Mouse (Mus musculus) heart, embryonic 16.5 days (tissue): ENCODE measurements around the gene Bod1. TPM values are rescaled to one million over a fixed set of nuclear protein-coding genes. Genes with fewer than 3 reads are reported as not detected.
A peak's percentile ranks its signal among the peaks of the same experiment; 100 is the strongest.

Experiments used
- ATAC-seq: fragments of 200-750 bp; cut with Nextera tagmentation; replicated peaks from 2 replicates; pipeline ENCODE4 v1.8.0; 2017; ENCODE audit warnings: moderate number of reproducible peaks; ENCODE audit not compliant: insufficient read depth, low FRiP score; ENCODE audit errors: extremely low read depth
- H3K27ac ChIP-seq: fragments of 300-500 bp; sonication (generic); 2 replicates; pipeline ENCODE4 v1.5.1; 2014; ENCODE audit warnings: mild to moderate bottlenecking, low read length, control low read depth, moderate library complexity
- H3K27me3 ChIP-seq: fragments of 300-500 bp; sonication (generic); 2 replicates; pipeline ENCODE4 v1.6.1; 2014; ENCODE audit warnings: low read length, mixed read lengths; ENCODE audit not compliant: control insufficient read depth, insufficient read depth
- H3K36me3 ChIP-seq: fragments of 300-500 bp; sonication (generic); 2 replicates; pipeline ENCODE4 v1.6.1; 2014; ENCODE audit not compliant: control insufficient read depth, insufficient read depth
- H3K4me1 ChIP-seq: fragments of 300-500 bp; sonication (generic); 2 replicates; pipeline ENCODE4 v1.6.1; 2014; ENCODE audit warnings: low read length, mixed read lengths; ENCODE audit not compliant: control insufficient read depth, insufficient read depth
- H3K4me2 ChIP-seq: fragments of 300-500 bp; sonication (generic); 2 replicates; pipeline ENCODE4 v1.6.1; 2014; ENCODE audit warnings: low read depth, mild to moderate bottlenecking, control low read depth, low read length
- H3K4me3 ChIP-seq: fragments of 300-500 bp; sonication (generic); 2 replicates; pipeline ENCODE4 v1.5.1; 2014; ENCODE audit warnings: mild to moderate bottlenecking, control low read depth, low read length
- H3K9ac ChIP-seq: fragments of 300-500 bp; sonication (generic); 2 replicates; pipeline ENCODE4 v1.6.1; 2014; ENCODE audit warnings: low read length, control low read depth
- H3K9me3 ChIP-seq: fragments of 300-500 bp; sonication (generic); replicated peaks from 2 replicates; pipeline ENCODE4 v1.6.1; 2016; ENCODE audit warnings: low read length; ENCODE audit not compliant: control insufficient read depth
- WGBS: fragments of 180-500 bp; shearing (Covaris S2); extraction: QIAGEN DNeasy Blood & Tissue Kit; methylation state at CpG from one replicate; pipeline ENCODE4 v1.1.7; 2014; 5-methylcytosine and 5-hydroxymethylcytosine counted together
- polyA plus RNA-seq: library from polyadenylated mRNA; unstranded; fragments of >200 nt; fragmentation: Nextera tagmentation; extraction: Ambion mirVana; gene quantifications from 2 replicates; pipeline ENCODE4 v1.2.1, GENCODE M21; 2015

The Bod1 gene
- polyA plus RNA-seq, 1 experiment from 2014 or later, result 62.8 TPM

DNA sequence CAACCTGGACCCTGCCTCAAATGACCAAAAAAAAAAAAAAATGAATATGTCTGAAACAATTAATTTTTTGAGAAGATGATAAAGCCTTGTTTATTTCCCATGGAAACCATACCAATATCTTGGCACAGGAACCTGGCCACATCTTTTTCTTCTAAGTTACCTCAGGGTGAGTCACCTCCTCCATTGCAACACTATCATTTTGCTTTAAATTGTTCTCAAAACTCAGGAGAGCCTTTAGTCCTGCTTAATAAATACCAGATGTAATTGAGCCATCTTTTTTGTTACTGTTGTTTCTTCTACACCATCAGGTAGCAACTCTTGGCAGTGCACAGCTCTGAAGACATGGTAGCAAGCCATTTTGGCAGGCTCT, 13.9 kb downstream of the Bod1 start:
- H3K4me1 ChIP-seq, result peaks cover 2% of the 10 kb centered on the region
- H3K4me2 ChIP-seq, result no peak overlapping the region
- H3K9me3 ChIP-seq, result peaks cover under 1% of the 10 kb centered on the region
- no peak for ATAC-seq
- no peak overlapping the region for H3K4me3 ChIP-seq
- no peaks in the 10 kb centered on the region for H3K36me3 ChIP-seq
- H3K9ac ChIP-seq, result no peak overlapping the region
- H3K27ac ChIP-seq, result no peak overlapping the region
- no peaks in the 10 kb centered on the region for H3K27me3 ChIP-seq

DNA sequence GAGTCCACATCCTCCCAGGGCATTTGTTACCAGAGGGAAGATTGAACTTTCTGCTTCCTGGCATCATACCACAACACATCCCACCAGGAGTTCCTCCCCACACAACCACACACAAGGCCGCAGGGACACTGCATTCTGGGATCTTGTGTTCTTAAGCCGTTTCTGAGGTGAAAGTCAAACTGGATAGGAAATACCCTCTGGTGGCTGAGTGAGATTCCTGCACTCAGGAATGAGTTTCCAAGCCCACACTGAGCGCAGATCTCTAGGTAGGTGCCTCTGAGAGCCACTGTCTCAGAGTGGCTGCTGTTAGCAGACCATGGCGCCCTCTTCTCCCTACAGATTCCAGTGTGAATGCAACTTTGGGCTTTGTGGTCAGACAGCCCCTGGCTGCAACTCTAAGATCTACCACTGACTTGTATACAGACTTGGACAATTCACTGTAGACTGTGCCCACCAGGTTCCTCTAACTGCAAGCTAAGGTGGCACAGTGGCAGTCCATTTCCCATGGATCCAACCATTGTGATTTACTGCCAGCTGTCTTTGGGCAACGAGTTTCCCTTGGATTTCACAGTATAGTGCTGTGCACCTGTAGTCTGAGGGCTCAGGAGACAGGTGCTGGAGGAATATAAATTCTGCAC, 14.4 kb downstream of the Bod1 start:
- 72% methylated on average over 5 of the region's 5 CpGs for WGBS
- Histone ChIP-seq H3K4me2 (no peak overlapping the region), H3K4me1 (no peaks in the 10 kb centered on the region), H3K4me3 (no peak overlapping the region), H3K36me3 (no peaks in the 10 kb centered on the region), H3K9me3 (peaks cover 6% of the 10 kb centered on the region), H3K9ac (no peak overlapping the region), H3K27ac (no peak overlapping the region), H3K27me3 (no peaks in the 10 kb centered on the region)
- no peak for ATAC-seq

DNA sequence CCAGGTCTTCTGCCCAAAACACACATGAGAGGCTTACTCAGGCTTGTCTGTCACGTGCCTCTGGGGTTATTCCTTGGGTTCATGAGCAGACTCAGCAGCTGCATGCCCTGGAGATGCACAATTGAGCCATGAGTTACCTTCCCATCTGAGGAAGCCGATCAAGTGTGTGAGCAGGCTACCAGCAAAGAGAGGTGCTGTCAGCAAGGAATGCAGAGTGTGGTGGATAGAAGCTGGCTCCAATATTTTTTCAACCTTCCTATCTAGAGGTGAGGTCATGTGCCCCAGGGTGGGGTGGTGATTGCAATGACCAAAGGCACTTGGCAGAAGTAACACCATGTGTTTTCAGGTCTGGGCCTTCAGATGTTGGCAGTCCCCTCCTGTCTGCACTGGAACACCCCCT, 22.2 kb downstream of the Bod1 start:
- Histone ChIP-seq H3K9me3 (peaks cover 7% of the 10 kb centered on the region), H3K9ac (no peak overlapping the region), H3K4me3 (no peak overlapping the region), H3K27me3 (no peaks in the 10 kb centered on the region), H3K4me1 (no peaks in the 10 kb centered on the region), H3K4me2 (no peak overlapping the region), H3K27ac (no peak overlapping the region), H3K36me3 (no peaks in the 10 kb centered on the region)
- ATAC-seq, result no peak
- WGBS, result 30% methylated on average over 2 of the region's 2 CpGs

DNA sequence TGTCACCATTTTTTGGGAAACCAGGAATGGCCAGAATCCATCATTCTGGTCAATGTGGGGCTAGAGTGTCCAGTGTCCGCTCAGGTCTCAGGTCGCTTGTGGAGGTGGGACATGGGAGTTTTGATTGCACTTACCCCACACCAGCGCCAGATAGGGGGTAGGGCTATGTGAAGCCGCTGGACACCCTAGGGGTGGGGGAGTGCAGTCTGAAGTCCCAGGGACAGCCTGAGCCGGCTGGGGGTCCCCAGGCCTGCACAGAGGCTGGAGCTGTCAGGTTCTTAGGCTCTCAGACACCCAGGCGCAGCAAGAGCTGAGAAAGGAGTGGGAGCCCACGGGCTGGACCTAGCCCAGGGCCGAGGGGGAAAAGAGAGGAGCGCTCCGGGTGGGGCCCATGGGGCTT, 24.4 kb downstream of the Bod1 start:
- ATAC-seq, result no peak

DNA sequence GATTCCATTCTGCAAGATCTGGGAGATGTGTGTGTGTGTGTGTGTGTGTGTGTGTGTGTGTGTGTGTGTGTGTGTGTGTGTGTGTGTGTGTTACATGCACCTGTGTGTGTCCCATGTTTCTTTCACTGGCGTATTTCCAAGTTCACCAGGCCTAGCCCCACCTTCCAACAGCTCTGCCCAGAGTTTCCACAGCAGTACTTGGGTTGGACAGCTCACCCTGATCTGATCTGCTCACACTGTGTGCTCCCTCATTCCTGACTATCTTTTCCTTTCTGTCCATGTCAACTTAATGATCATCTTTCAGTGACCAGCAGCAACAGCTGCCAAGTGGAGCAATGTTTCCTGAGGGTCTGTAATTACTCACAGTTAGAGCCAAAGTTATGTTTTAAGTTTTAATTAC, 25.1 kb downstream of the Bod1 start:
- ATAC-seq, result no peak
- Histone ChIP-seq H3K9me3 (no peaks in the 10 kb centered on the region), H3K36me3 (no peaks in the 10 kb centered on the region), H3K4me3 (no peak overlapping the region), H3K4me1 (no peaks in the 10 kb centered on the region), H3K27ac (no peak overlapping the region), H3K9ac (no peak overlapping the region), H3K4me2 (no peak overlapping the region), H3K27me3 (no peaks in the 10 kb centered on the region)
- WGBS, result 77% methylated on average over 1 of the region's 1 CpGs

More for the DNA sequence above, 24.4 kb downstream of the Bod1 start:
- Histone ChIP-seq H3K4me2 (no peak overlapping the region), H3K27me3 (no peaks in the 10 kb centered on the region), H3K9me3 (peaks cover under 1% of the 10 kb centered on the region; the same call in 1 of the 2 replicates), H3K4me3 (no peak overlapping the region), H3K36me3 (no peaks in the 10 kb centered on the region), H3K4me1 (no peaks in the 10 kb centered on the region), H3K27ac (no peak overlapping the region), H3K9ac (no peak overlapping the region)
- WGBS, result 84% methylated on average over 10 of the region's 10 CpGs

DNA sequence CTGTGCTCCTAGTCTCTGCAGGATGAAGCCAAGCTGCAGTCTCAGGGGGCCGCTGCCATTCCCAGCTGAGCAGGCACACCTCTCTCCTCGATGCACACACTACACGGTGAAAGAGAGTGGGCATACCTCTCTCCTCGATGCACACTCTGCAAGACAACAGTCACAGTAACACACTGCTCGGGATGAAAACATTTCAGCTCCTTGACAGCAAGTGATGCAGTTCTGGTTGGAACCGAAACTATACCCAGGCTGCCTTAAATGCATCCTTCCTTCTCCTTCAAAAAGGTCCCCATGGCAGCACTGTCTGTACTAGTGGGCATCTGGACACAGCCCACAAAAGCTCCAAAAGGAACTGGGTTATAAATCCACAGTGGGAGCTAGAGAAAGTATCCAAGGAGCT, 28.6 kb downstream of the Bod1 start:
- Histone ChIP-seq H3K4me1 (no peaks in the 10 kb centered on the region), H3K27ac (no peak overlapping the region), H3K9ac (no peak overlapping the region), H3K4me3 (no peak overlapping the region), H3K27me3 (no peaks in the 10 kb centered on the region), H3K4me2 (no peak overlapping the region), H3K36me3 (no peaks in the 10 kb centered on the region), H3K9me3 (no peaks in the 10 kb centered on the region)
- no peak for ATAC-seq
- WGBS, result 70% methylated on average over 6 of the region's 6 CpGs

DNA sequence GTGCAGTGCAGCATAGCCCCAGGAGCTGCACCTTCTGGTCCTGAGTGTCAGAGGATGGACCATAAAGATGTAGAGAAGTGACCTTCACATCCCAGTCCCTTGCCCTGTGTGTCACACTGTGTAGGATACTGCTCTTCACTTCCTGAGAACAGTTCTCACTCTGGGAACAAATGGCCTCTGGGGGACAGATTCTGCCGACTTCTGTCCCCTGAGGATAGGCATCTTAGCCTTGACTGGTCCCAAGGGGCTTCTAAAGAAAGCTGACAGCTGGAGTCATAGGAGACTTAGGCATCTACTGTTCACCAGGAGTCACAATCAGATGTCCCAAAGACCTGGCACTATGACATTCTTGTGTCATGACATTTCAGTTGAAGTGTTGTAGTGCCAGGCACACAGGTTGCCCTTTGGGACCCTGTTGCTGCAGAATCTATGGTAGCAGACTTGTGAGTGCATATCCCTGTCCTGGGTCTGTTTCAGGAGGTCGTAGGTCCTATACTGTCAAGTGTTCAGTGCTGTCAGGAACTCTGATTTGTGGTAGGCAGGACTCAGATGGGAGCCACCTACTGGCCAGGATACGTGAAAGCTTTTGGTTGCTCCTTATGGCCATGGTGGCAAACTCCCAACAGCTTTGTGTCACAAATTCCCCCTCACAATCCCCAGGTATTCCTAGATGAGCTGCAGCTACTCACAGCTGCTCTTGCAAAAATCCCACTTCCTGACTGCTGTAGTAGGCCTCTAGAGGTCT, 30.4 kb downstream of the Bod1 start:
- WGBS, result 36% methylated on average over 3 of the region's 3 CpGs

DNA sequence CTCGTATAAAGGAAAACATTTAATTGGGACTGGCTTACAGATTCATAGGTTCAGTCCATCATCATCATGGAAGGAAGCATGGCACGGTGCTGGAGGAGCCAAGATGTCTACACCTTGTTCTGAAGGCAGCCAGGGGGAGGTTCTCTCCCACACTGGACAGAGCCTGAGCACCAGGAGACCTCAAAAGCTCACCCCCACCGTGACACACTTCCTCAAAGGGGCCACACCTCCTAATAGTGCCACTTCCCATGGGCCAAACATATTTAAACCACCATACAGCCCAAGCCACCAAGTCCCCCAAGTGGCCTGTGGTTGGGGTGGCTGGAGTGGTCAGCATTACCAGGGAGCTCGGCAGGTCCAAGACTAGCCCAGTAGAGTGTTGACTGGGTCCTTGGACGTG, 31.5 kb downstream of the Bod1 start:
- no peaks in the 10 kb centered on the region for H3K36me3 ChIP-seq
- no peaks in the 10 kb centered on the region for H3K27me3 ChIP-seq
- WGBS, result 61% methylated on average over 5 of the region's 5 CpGs
- no peak overlapping the region for H3K4me3 ChIP-seq
- no peak for ATAC-seq
- H3K9ac ChIP-seq, result no peak overlapping the region
- H3K4me2 ChIP-seq, result no peak overlapping the region
- no peak overlapping the region for H3K27ac ChIP-seq
- H3K9me3 ChIP-seq, result no peaks in the 10 kb centered on the region
- no peaks in the 10 kb centered on the region for H3K4me1 ChIP-seq

More for the DNA sequence above, 30.4 kb downstream of the Bod1 start:
- H3K9me3 ChIP-seq, result no peaks in the 10 kb centered on the region
- H3K4me3 ChIP-seq, result no peak overlapping the region
- H3K4me2 ChIP-seq, result no peak overlapping the region
- no peaks in the 10 kb centered on the region for H3K4me1 ChIP-seq
- H3K36me3 ChIP-seq, result no peaks in the 10 kb centered on the region
- no peak overlapping the region for H3K27ac ChIP-seq
- H3K27me3 ChIP-seq, result no peaks in the 10 kb centered on the region
- no peak for ATAC-seq
- no peak overlapping the region for H3K9ac ChIP-seq

DNA sequence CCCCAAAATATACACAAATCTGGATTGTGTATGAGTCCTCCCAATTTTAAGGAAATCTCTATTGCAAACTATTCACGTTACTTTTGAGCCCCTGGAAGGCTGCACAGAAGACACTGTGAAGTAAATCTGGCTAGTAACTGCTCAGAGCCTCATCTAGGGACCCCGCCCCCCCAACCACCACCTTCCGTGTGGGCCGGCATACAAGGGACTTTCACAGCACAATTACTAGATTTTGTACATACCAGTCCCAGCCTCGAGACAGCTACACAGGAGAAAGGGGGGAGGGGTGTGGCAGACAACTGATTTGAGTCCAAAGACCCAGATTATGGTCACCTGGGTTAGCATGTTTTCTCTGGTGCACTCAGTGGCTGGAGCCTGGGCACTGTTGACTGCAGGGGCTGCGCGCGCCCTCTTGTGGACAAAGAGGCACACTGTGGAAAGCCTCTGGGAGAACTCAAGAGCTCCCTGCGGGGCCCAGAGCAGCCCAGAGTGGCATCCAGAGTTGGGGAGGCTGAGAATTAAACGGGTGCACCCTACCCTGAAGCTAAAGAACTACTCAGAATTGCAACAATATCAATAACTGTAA, 33.8 kb downstream of the Bod1 start:
- H3K9me3 ChIP-seq, result no peaks in the 10 kb centered on the region
- no peak overlapping the region for H3K4me2 ChIP-seq
- H3K4me3 ChIP-seq, result no peak overlapping the region
- H3K36me3 ChIP-seq, result no peaks in the 10 kb centered on the region
- H3K27me3 ChIP-seq, result no peaks in the 10 kb centered on the region
- H3K27ac ChIP-seq, result no peak overlapping the region
- 0 out of 2 replicates have a peak, but pooled peaks cover 3% of the 10 kb centered on the region for H3K4me1 ChIP-seq
- no peak overlapping the region for H3K9ac ChIP-seq
- 27% methylated on average over 10 of the region's 10 CpGs for WGBS
- ATAC-seq, result 0 out of 2 replicates have a peak, but pooled peaks have one; percentile 60
